Mouse (Mus musculus): Measurements from ENCODE around the gene Gnl1. TPM values are rescaled to one million over a fixed set of nuclear protein-coding genes. Genes with fewer than 3 reads are reported as not detected.

Gnl1 gene
- polyA plus RNA-seq (2014; fragmentation: Illumina TruSeq; extraction: RNeasy Lipid Tissue Mini Kit (QIAGEN cat#74804); ENCODE audit: insufficient read depth, low read depth, low replicate concordance) = 39.1 TPM

DNA sequence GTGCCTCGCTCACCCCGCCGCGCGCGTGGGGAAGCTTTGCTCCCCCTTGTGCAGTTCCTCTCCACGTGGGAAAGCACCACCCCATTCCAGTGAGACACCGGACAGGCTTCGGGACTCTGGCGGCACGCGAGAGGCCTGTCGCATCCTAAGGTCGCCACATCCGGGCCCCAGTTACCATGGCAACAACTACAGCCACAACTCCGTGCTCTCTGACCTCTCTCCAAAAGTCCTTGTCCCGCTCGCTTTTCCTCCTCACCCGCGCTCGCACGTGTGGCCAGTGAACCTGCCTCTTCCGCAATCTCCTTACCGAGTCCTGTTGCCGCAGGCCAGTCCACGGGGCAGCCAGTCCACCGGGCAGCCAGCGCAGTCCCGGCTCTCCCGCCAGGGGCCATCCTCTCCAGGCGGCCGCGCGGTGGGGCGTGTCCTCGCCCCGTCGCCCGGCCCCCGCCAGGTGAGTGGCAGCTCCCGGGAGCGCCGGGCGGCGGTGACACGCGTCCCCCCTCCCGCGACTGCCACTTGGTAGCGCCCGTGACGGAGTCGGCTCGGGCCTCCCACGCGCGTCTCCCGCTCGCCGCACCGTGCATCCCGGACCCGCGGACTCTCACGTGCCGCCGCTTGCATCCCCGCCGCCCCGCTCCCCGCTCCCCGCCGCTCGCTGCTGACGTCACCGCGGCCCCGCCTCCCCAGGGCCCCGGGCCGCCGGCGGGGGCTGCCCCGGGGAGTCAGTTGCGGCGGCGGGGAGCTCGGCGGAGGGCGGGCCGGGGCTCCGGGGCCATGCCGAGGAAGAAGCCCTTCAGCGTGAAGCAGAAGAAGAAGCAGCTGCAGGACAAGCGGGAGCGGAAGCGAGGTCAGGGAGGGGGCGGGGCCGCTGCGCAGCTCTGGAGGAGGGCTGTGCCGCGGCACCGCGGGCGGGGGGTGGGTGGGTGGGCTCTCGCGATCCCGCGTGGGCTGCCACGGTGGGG lies at the start of gene Gnl1, which contains the start of gene Prr3:
Gene Gnl1 (plus strand): TSS at position 451 of the 962 bp plus-strand sequence.
Gene Prr3 (minus strand): TSS at position 836 of the 962 bp plus-strand sequence.

DNA sequence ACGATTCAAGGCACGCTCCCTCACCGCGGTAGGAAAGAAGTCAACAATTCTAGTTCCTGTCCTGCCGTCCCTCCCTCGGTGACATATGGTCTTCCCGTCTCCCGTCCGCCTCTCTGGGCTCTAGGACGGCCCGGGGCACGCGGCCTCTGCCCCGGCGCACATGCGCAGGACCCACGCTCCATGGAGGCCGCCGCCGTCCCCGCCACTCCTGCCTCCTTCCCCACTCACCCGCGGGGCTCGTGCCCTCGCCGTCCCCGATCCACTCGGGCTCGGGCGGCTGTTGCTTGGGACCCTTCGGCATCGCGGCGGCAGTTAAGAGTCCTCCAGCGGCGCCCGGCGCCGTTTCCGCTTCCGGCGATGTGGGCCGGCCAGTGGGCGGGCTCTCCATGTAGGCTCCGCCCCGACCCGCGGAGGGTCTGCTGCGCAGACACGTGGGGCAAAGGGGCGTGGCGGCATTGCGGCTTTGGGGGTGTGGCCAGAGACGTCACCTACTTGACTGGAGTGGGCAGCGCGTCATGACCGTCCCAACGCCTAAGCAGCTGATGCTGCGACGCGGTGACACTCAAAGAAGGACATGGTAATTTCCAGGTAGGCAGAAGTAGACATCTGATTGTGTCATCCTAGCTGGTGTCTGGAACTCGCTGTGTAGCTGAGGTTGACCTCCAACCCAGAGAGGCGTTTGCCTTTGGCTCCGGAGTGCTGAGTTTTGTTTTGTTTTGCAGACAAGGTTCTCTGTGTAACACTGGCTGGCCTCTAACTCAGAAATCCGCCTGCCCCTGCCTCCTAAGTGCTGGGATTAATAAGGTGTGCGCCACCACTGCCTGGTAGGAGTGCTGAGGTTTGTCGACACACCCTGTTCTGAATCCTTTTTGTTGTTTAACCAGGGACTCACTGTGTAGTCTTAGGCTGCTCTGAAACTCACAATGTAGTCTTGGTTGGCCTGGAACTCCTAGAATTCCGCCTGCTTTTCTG lies 9.9 kb upstream of the Gnl1 start, which contains the start of gene Abcf1:
Gene Abcf1 (minus strand): TSS at position 344 of the 972 bp plus-strand sequence.

GRCm38 (mm10) chr17:36020191-36021073 lies 40.8 kb downstream of the Gnl1 start, which contains the start of gene H2-T24:
Gene H2-T24, minus strand, starts transcription at chr17:36020560.

GRCm38 (mm10) chr17:36032351-36032875 lies 52.8 kb downstream of the Gnl1 start, which contains the start of gene H2-T23:
Gene H2-T23, minus strand, starts transcription at chr17:36032855.

Other genes starting within 250 kb of the Gnl1 start
- gene Ier3, start 158.2 kb upstream of the Gnl1 start, polyA plus RNA-seq (2014; fragmentation: Illumina TruSeq; extraction: RNeasy Lipid Tissue Mini Kit (QIAGEN cat#74804); ENCODE audit: insufficient read depth, low read depth, low replicate concordance) = 135 TPM
- gene Flot1, start 156.6 kb upstream of the Gnl1 start, polyA plus RNA-seq (2014; fragmentation: Illumina TruSeq; extraction: RNeasy Lipid Tissue Mini Kit (QIAGEN cat#74804); ENCODE audit: insufficient read depth, low read depth, low replicate concordance) = 81.2 TPM
- gene Tubb5, start 141.5 kb upstream of the Gnl1 start, polyA plus RNA-seq (2014; fragmentation: Illumina TruSeq; extraction: RNeasy Lipid Tissue Mini Kit (QIAGEN cat#74804); ENCODE audit: insufficient read depth, low read depth, low replicate concordance) = 117 TPM
- 4.5 TPM for gene Mdc1, start 138.3 kb upstream of the Gnl1 start, polyA plus RNA-seq (2014; fragmentation: Illumina TruSeq; extraction: RNeasy Lipid Tissue Mini Kit (QIAGEN cat#74804); ENCODE audit: insufficient read depth, low read depth, low replicate concordance)
- gene Nrm, start 118.5 kb upstream of the Gnl1 start, polyA plus RNA-seq (2014; fragmentation: Illumina TruSeq; extraction: RNeasy Lipid Tissue Mini Kit (QIAGEN cat#74804); ENCODE audit: insufficient read depth, low read depth, low replicate concordance) = 8.9 TPM
- 36.0 TPM for gene Ppp1r18, start 114.3 kb upstream of the Gnl1 start, polyA plus RNA-seq (2014; fragmentation: Illumina TruSeq; extraction: RNeasy Lipid Tissue Mini Kit (QIAGEN cat#74804); ENCODE audit: insufficient read depth, low read depth, low replicate concordance)
- 44.7 TPM for gene Dhx16, start 100.0 kb upstream of the Gnl1 start, polyA plus RNA-seq (2014; fragmentation: Illumina TruSeq; extraction: RNeasy Lipid Tissue Mini Kit (QIAGEN cat#74804); ENCODE audit: insufficient read depth, low read depth, low replicate concordance)
- 22.0 TPM for gene 2310061I04Rik, start 82.4 kb upstream of the Gnl1 start, polyA plus RNA-seq (2014; fragmentation: Illumina TruSeq; extraction: RNeasy Lipid Tissue Mini Kit (QIAGEN cat#74804); ENCODE audit: insufficient read depth, low read depth, low replicate concordance)
- gene Atat1, start 69.8 kb upstream of the Gnl1 start, polyA plus RNA-seq (2014; fragmentation: Illumina TruSeq; extraction: RNeasy Lipid Tissue Mini Kit (QIAGEN cat#74804); ENCODE audit: insufficient read depth, low read depth, low replicate concordance) = 10.0 TPM
- gene Mrps18b, start 63.5 kb upstream of the Gnl1 start, polyA plus RNA-seq (2014; fragmentation: Illumina TruSeq; extraction: RNeasy Lipid Tissue Mini Kit (QIAGEN cat#74804); ENCODE audit: insufficient read depth, low read depth, low replicate concordance) = 31.5 TPM
- 14.3 TPM for gene Ppp1r10, start 63.4 kb upstream of the Gnl1 start, polyA plus RNA-seq (2014; fragmentation: Illumina TruSeq; extraction: RNeasy Lipid Tissue Mini Kit (QIAGEN cat#74804); ENCODE audit: insufficient read depth, low read depth, low replicate concordance)
- gene Abcf1, start 10.1 kb upstream of the Gnl1 start, polyA plus RNA-seq (2014; fragmentation: Illumina TruSeq; extraction: RNeasy Lipid Tissue Mini Kit (QIAGEN cat#74804); ENCODE audit: insufficient read depth, low read depth, low replicate concordance) = 33.7 TPM
- gene Prr3, start 385 bp downstream of the Gnl1 start, polyA plus RNA-seq (2014; fragmentation: Illumina TruSeq; extraction: RNeasy Lipid Tissue Mini Kit (QIAGEN cat#74804); ENCODE audit: insufficient read depth, low read depth, low replicate concordance) = 8.8 TPM
- gene H2-T24, start 40.7 kb downstream of the Gnl1 start, polyA plus RNA-seq (2014; fragmentation: Illumina TruSeq; extraction: RNeasy Lipid Tissue Mini Kit (QIAGEN cat#74804); ENCODE audit: insufficient read depth, low read depth, low replicate concordance) = 14.2 TPM
- 217 TPM for gene H2-T23, start 53.0 kb downstream of the Gnl1 start, polyA plus RNA-seq (2014; fragmentation: Illumina TruSeq; extraction: RNeasy Lipid Tissue Mini Kit (QIAGEN cat#74804); ENCODE audit: insufficient read depth, low read depth, low replicate concordance)
- gene H2-T22, start 62.9 kb downstream of the Gnl1 start, polyA plus RNA-seq (2014; fragmentation: Illumina TruSeq; extraction: RNeasy Lipid Tissue Mini Kit (QIAGEN cat#74804); ENCODE audit: insufficient read depth, low read depth, low replicate concordance) = 80.8 TPM
- gene Gm6034, start 63.1 kb downstream of the Gnl1 start, polyA plus RNA-seq (2014; fragmentation: Illumina TruSeq; extraction: RNeasy Lipid Tissue Mini Kit (QIAGEN cat#74804); ENCODE audit: insufficient read depth, low read depth, low replicate concordance) = not detected
- not detected for gene Gm11127, start 78.5 kb downstream of the Gnl1 start, polyA plus RNA-seq (2014; fragmentation: Illumina TruSeq; extraction: RNeasy Lipid Tissue Mini Kit (QIAGEN cat#74804); ENCODE audit: insufficient read depth, low read depth, low replicate concordance)
- gene Gm19684, start 141.8 kb downstream of the Gnl1 start, polyA plus RNA-seq (2014; fragmentation: Illumina TruSeq; extraction: RNeasy Lipid Tissue Mini Kit (QIAGEN cat#74804); ENCODE audit: insufficient read depth, low read depth, low replicate concordance) = not detected
- gene Gm7030, start 149.6 kb downstream of the Gnl1 start, polyA plus RNA-seq (2014; fragmentation: Illumina TruSeq; extraction: RNeasy Lipid Tissue Mini Kit (QIAGEN cat#74804); ENCODE audit: insufficient read depth, low read depth, low replicate concordance) = not detected
- gene Gm8909, start 188.7 kb downstream of the Gnl1 start, polyA plus RNA-seq (2014; fragmentation: Illumina TruSeq; extraction: RNeasy Lipid Tissue Mini Kit (QIAGEN cat#74804); ENCODE audit: insufficient read depth, low read depth, low replicate concordance) = 0.84 TPM
- not detected for gene H2-T3, start 210.4 kb downstream of the Gnl1 start, polyA plus RNA-seq (2014; fragmentation: Illumina TruSeq; extraction: RNeasy Lipid Tissue Mini Kit (QIAGEN cat#74804); ENCODE audit: insufficient read depth, low read depth, low replicate concordance)